Mouse (Mus musculus) embryonic stem cell, embryonic (primary cell): ENCODE results near the gene Zan.

Experiments used
- CTCF ChIA-PET, 4 experiments: fragments of 300-600 bp in 2 of 4; fragments of 350-600 bp in 2 of 4; sonication (Branson Sonifier 250); formaldehyde crosslinking; loops; one replicate each; lab custom pipeline; 2022; ENCODE audit warnings: inconsistent platforms in 2 of 4; lab: Charles Lee
- POLR2A ChIA-PET, 4 experiments: fragments of 300-600 bp in 2 of 4; fragments of 350-600 bp in 2 of 4; sonication (Branson Sonifier 250); formaldehyde crosslinking; loops; one replicate each; lab custom pipeline; 2022; ENCODE audit warnings: antibody characterized with exemption in 4 of 4, inconsistent platforms in 1 of 4; lab: Charles Lee

Gene Zan

GRCm38 (mm10) chr5:137409451-137409850 lies 67.4 kb downstream of the Zan start:
- POLR2A ChIA-PET: interaction anchor here in 2 of 4 experiments (0.5 to 0.7 kb wide), 3 partner anchors 76 to 102 kb away, joined by 3 read pairs; no protein-coding TSS in a partner anchor
- CTCF ChIA-PET: interaction anchor here in 1 of 4 experiments (0.8 kb wide), 1 partner anchor 21 kb away, joined by 3 read pairs; no protein-coding TSS in a partner anchor

- POLR2A ChIA-PET: interaction anchor here in 3 of 4 experiments (0.5 to 1.0 kb wide), 5 partner anchors 10 to 480 kb away, joined by 3 to 4 read pairs (median 3); partner anchors contain the start of gene Pop7 (in 1 of the 3)
- CTCF ChIA-PET: interaction anchor here in 3 of 4 experiments (0.5 to 1.5 kb wide), 6 partner anchors 9 to 281 kb away, joined by 3 to 4 read pairs (median 4); no protein-coding TSS in a partner anchor
These were observed 72.8 kb downstream of the Zan start for GRCm38 (mm10) chr5:137404081-137404480.

- ChIA-PET POLR2A (interaction anchor here in 3 of 4 experiments (0.5 to 1.4 kb wide), 8 partner anchors 9 to 292 kb away, joined by 3 to 9 read pairs (median 3); partner anchors contain the start of gene Gigyf1 (in 1 of the 3)), CTCF (interaction anchor here (0.6 to 1.4 kb wide), 8 partner anchors 9 to 679 kb away, joined by 3 to 13 read pairs (median 4); no protein-coding TSS in a partner anchor)
These were observed 82.4 kb downstream of the Zan start for GRCm38 (mm10) chr5:137394456-137394855.

- ChIA-PET CTCF (no interaction called here), POLR2A (interaction anchor here in 2 of 4 experiments (0.6 to 1.1 kb wide), 3 partner anchors 12 to 30 kb away, joined by 3 read pairs; no protein-coding TSS in a partner anchor)
These were observed 85.2 kb downstream of the Zan start for GRCm38 (mm10) chr5:137391641-137392040.

GRCm38 (mm10) chr5:137386712-137387111 lies 90.2 kb downstream of the Zan start:
- CTCF ChIA-PET: interaction anchor here in 3 of 4 experiments (0.5 to 1.0 kb wide), 5 partner anchors 11 to 1271 kb away, joined by 3 read pairs; partner anchors contain the start of gene Pop7 (in 1 of the 3)
- POLR2A ChIA-PET: interaction anchor here in 2 of 4 experiments (0.6 to 0.8 kb wide), 3 partner anchors 16 to 188 kb away, joined by 3 read pairs; no protein-coding TSS in a partner anchor

GRCm38 (mm10) chr5:137383441-137383840 lies 93.4 kb downstream of the Zan start:
- ChIA-PET CTCF (no interaction called here), POLR2A (no interaction called here)

- ChIA-PET CTCF (interaction anchor here in 3 of 4 experiments (0.7 to 1.3 kb wide), 4 partner anchors 30 to 188 kb away, joined by 3 read pairs; partner anchors contain the start of gene Slc12a9 (in 1 of the 3)), POLR2A (interaction anchor here in 1 of 4 experiments (1.1 to 1.5 kb wide), 2 partner anchors 41 to 68 kb away, joined by 3 read pairs; no protein-coding TSS in a partner anchor)
These were observed 95.7 kb downstream of the Zan start for GRCm38 (mm10) chr5:137381152-137381551.

GRCm38 (mm10) chr5:137377603-137378002 lies 99.3 kb downstream of the Zan start:
- ChIA-PET POLR2A (interaction anchor here in 3 of 4 experiments (0.7 to 1.6 kb wide), 5 partner anchors 11 to 401 kb away, joined by 3 to 8 read pairs (median 4); partner anchors contain the start of genes Ppp1r35 (in 1 of the 3) and Ufsp1 (in 1 of the 3)), CTCF (interaction anchor here in 3 of 4 experiments (0.6 to 2.9 kb wide), 5 partner anchors 10 to 90 kb away, joined by 3 to 10 read pairs (median 3); partner anchors contain the start of gene Ache (in 1 of the 3))

GRCm38 (mm10) chr5:137377176-137377575 lies 99.7 kb downstream of the Zan start:
- ChIA-PET POLR2A (interaction anchor here (0.6 to 2.1 kb wide), 12 partner anchors 23 to 218 kb away, joined by 3 to 14 read pairs (median 4); partner anchors contain the start of genes Slc12a9 (in 3 of the 4) and Ufsp1 (in 1 of the 4)), CTCF (interaction anchor here (0.6 to 2.9 kb wide), 16 partner anchors 11 to 279 kb away, joined by 3 to 25 read pairs (median 5); partner anchors contain the start of gene Slc12a9 (in 2 of the 4))

- ChIA-PET POLR2A (interaction anchor here (0.6 to 2.1 kb wide), 22 partner anchors 12 to 424 kb away, joined by 3 to 14 read pairs (median 4); partner anchors contain the start of genes Slc12a9 (in 4 of the 4), Ephb4 (in 1 of the 4), Fis1 (in 1 of the 4) and Ufsp1 (in 1 of the 4)), CTCF (interaction anchor here (0.5 to 2.9 kb wide), 26 partner anchors 11 to 278 kb away, joined by 3 to 25 read pairs (median 5); partner anchors contain the start of genes Slc12a9 (in 3 of the 4), Ephb4 (in 1 of the 4) and Pop7 (in 1 of the 4))
These were observed 100.1 kb downstream of the Zan start for GRCm38 (mm10) chr5:137376722-137377121.

- CTCF ChIA-PET: interaction anchor here (0.5 to 2.9 kb wide), 28 partner anchors 10 to 841 kb away, joined by 3 to 25 read pairs (median 5); partner anchors contain the start of genes Slc12a9 (in 3 of the 4), Ephb4 (in 1 of the 4) and Pop7 (in 1 of the 4)
- POLR2A ChIA-PET: interaction anchor here (0.6 to 2.1 kb wide), 23 partner anchors 12 to 512 kb away, joined by 3 to 14 read pairs (median 3); partner anchors contain the start of genes Slc12a9 (in 4 of the 4), Ephb4 (in 1 of the 4), Fis1 (in 1 of the 4) and Ufsp1 (in 1 of the 4)
These were observed 100.7 kb downstream of the Zan start for GRCm38 (mm10) chr5:137376198-137376597.

- ChIA-PET POLR2A (interaction anchor here (0.6 to 2.1 kb wide), 16 partner anchors 11 to 511 kb away, joined by 3 to 14 read pairs (median 4); partner anchors contain the start of genes Slc12a9 (in 2 of the 4) and Ephb4 (in 1 of the 4)), CTCF (interaction anchor here in 3 of 4 experiments (0.7 to 2.9 kb wide), 16 partner anchors 11 to 840 kb away, joined by 3 to 11 read pairs (median 5); partner anchors contain the start of genes Slc12a9 (in 3 of the 3), Ephb4 (in 1 of the 3) and Pop7 (in 1 of the 3))
These were observed 101.2 kb downstream of the Zan start for GRCm38 (mm10) chr5:137375627-137376026.

- POLR2A ChIA-PET: interaction anchor here in 2 of 4 experiments (0.5 to 1.6 kb wide), 8 partner anchors 10 to 145 kb away, joined by 3 to 8 read pairs (median 4); partner anchors contain the start of gene Ephb4 (in 1 of the 2)
- CTCF ChIA-PET: interaction anchor here in 1 of 4 experiments (0.8 to 2.9 kb wide), 4 partner anchors 26 to 109 kb away, joined by 3 to 11 read pairs (median 7); partner anchors contain the start of genes Ephb4 and Slc12a9
These were observed 102.3 kb downstream of the Zan start for GRCm38 (mm10) chr5:137374521-137375080.

- CTCF ChIA-PET: interaction anchor here in 1 of 4 experiments (0.6 to 1.2 kb wide), 2 partner anchors 16 to 40 kb away, joined by 4 to 6 read pairs; partner anchors contain the start of gene Slc12a9
- POLR2A ChIA-PET: no interaction called here
These were observed 103.4 kb downstream of the Zan start for GRCm38 (mm10) chr5:137373371-137373950.

GRCm38 (mm10) chr5:137369665-137370064 lies 107.2 kb downstream of the Zan start:
- ChIA-PET POLR2A (interaction anchor here in 3 of 4 experiments (0.7 to 2.1 kb wide), 13 partner anchors 8 to 251 kb away, joined by 3 to 9 read pairs (median 4); partner anchors contain the start of genes Pop7 (in 1 of the 3), Slc12a9 (in 1 of the 3), Srrt (in 1 of the 3) and Tfr2 (in 1 of the 3)), CTCF (interaction anchor here in 2 of 4 experiments (0.5 to 1.5 kb wide), 3 partner anchors 11 to 401 kb away, joined by 3 to 4 read pairs (median 3); no protein-coding TSS in a partner anchor)

GRCm38 (mm10) chr5:137358382-137358781 lies 118.5 kb downstream of the Zan start:
- ChIA-PET CTCF (interaction anchor here (0.5 to 2.8 kb wide), 25 partner anchors 9 to 979 kb away, joined by 3 to 30 read pairs (median 4); partner anchors contain the start of genes Slc12a9 (in 3 of the 4) and Ache (in 1 of the 4)), POLR2A (interaction anchor here in 3 of 4 experiments (0.6 to 2.9 kb wide), 20 partner anchors 9 to 760 kb away, joined by 3 to 15 read pairs (median 4); partner anchors contain the start of genes Slc12a9 (in 2 of the 3), Ache (in 1 of the 3), Ephb4 (in 1 of the 3) and Srrt (in 1 of the 3))
